Mouse (Mus musculus): ENCODE data around the gene Ereg.

DNA sequence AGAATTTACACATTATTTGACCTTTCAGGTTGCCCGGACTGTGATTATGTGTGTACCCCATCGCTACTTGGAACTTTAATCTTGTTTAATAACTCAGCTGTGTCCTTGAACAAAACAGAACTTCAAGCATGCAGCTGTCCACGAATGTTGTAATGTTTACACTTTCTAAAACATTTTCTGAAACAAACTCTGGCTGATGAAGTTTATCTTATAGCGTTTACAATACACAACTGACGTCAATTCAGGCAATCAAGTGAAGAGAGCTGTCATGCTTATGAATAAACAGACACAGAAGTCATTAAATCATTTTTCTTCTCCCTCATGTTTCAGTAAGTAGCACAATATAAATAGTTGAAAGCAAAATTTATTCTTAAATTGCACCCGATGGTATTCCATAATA, 26.4 kb upstream of the Ereg start:
- TF ChIP-seq POLR2A (IDR thresholded peaks at IDR 0.05; ENCODE audit: insufficient read depth, low read length) (no peak), CTCF (IDR thresholded peaks at IDR 0.05; ENCODE audit: low read depth, low read length) (no peak)

All from ES-Bruce4 (cell line).